Mouse (Mus musculus) small intestine, adult 2 months (tissue): ENCODE data around the gene Myo18a.

ENCODE experiments used
- CTCF ChIP-seq: fragments of 200-500 bp; IDR thresholded peaks from 2 replicates; pipeline ENCODE4 v1.5.1; 2012; ENCODE audit warnings: low read depth, mild to moderate bottlenecking, control low read depth, inconsistent platforms, low read length, moderate library complexity, mixed read lengths; ENCODE audit not compliant: insufficient replicate concordance, insufficient read length; ENCODE audit errors: extremely low read depth
- POLR2A ChIP-seq: fragments of 200-500 bp; IDR thresholded peaks from 2 replicates; pipeline ENCODE4 v1.6.1; 2012; ENCODE audit warnings: low read depth, mild to moderate bottlenecking, control low read depth, inconsistent platforms, low read length, moderate library complexity

GRCm38 (mm10) chr11:77777436-77777835, 14.4 kb downstream of the Myo18a start:
- TF ChIP-seq CTCF = no peak
- no peak for TF ChIP-seq POLR2A
